Mouse (Mus musculus): ENCODE data around the gene Smpd1. TPM values are rescaled to one million over a fixed set of nuclear protein-coding genes. Genes with fewer than 3 reads are reported as not detected.

Smpd1 gene
- polyA plus RNA-seq, 1 experiment from 2014 or later: 22.8 TPM

GRCm38 (mm10) chr7:105527306-105527937 lies 26.7 kb upstream of the Smpd1 start:
- whole genome bisulfite sequencing (ENCODE audit: insufficient replicate concordance): 34% methylated on average over 1 of the region's 1 CpGs
- no peaks in the 10 kb centered on the region for H3K9me3 ChIP-seq (replicated peaks)
- H3K27ac ChIP-seq: no peak overlapping the region
- H3K36me3 ChIP-seq: no peaks in the 10 kb centered on the region
- H3K4me1 ChIP-seq (replicated peaks): no peaks in the 10 kb centered on the region
- H3K4me2 ChIP-seq: no peak overlapping the region
- H3K9ac ChIP-seq: no peak overlapping the region
- H3K27me3 ChIP-seq: no peaks in the 10 kb centered on the region
- DNase-seq: no peak
- no peak overlapping the region for H3K4me3 ChIP-seq (replicated peaks)
- ATAC-seq (ENCODE audit: low read depth): no peak

GRCm38 (mm10) chr7:105528094-105528493 lies 26.1 kb upstream of the Smpd1 start:
- H3K36me3 ChIP-seq: no peaks in the 10 kb centered on the region
- DNase-seq (no peak), ATAC-seq (ENCODE audit: low read depth) (0 out of 2 replicates have a peak, but pooled peaks have one; percentile 18)
- no peak overlapping the region for H3K9ac ChIP-seq
- no peaks in the 10 kb centered on the region for H3K27me3 ChIP-seq
- 58% methylated on average over 4 of the region's 4 CpGs for WGBS (ENCODE audit: insufficient replicate concordance)
- H3K9me3 ChIP-seq (replicated peaks): no peaks in the 10 kb centered on the region
- no peaks in the 10 kb centered on the region for H3K4me1 ChIP-seq (replicated peaks)
- no peak overlapping the region for H3K4me2 ChIP-seq
- no peak overlapping the region for H3K4me3 ChIP-seq (replicated peaks)
- H3K27ac ChIP-seq: no peak overlapping the region

GRCm38 (mm10) chr7:105534162-105534561 lies 20.0 kb upstream of the Smpd1 start:
- no peak overlapping the region for H3K4me3 ChIP-seq (replicated peaks)
- no peak overlapping the region for H3K4me2 ChIP-seq
- DNase-seq: no peak
- ATAC-seq (ENCODE audit: low read depth): no peak
- no peak overlapping the region for H3K9ac ChIP-seq
- no peaks in the 10 kb centered on the region for H3K36me3 ChIP-seq
- no peaks in the 10 kb centered on the region for H3K27me3 ChIP-seq
- no peak overlapping the region for H3K27ac ChIP-seq
- H3K9me3 ChIP-seq (replicated peaks): no peaks in the 10 kb centered on the region
- H3K4me1 ChIP-seq (replicated peaks): no peaks in the 10 kb centered on the region
- 53% methylated on average over 3 of the region's 3 CpGs for WGBS (ENCODE audit: insufficient replicate concordance)

- Histone ChIP-seq H3K9ac (no peak overlapping the region), H3K9me3 (replicated peaks) (no peaks in the 10 kb centered on the region), H3K27ac (no peak overlapping the region), H3K4me3 (replicated peaks) (no peak overlapping the region), H3K4me2 (no peak overlapping the region), H3K36me3 (no peaks in the 10 kb centered on the region), H3K4me1 (replicated peaks) (no peaks in the 10 kb centered on the region), H3K27me3 (no peaks in the 10 kb centered on the region)
- DNase-seq (no peak), ATAC-seq (ENCODE audit: low read depth) (no peak)
- 51% methylated on average over 8 of the region's 8 CpGs for whole genome bisulfite sequencing (ENCODE audit: insufficient replicate concordance)
Measured at GRCm38 (mm10) chr7:105545986-105546385, 8.2 kb upstream of the Smpd1 start.

GRCm38 (mm10) chr7:105547970-105548369 lies 6.2 kb upstream of the Smpd1 start:
- H3K9ac ChIP-seq: no peak overlapping the region
- no peaks in the 10 kb centered on the region for H3K9me3 ChIP-seq (replicated peaks)
- no peak overlapping the region for H3K4me3 ChIP-seq (replicated peaks)
- H3K27me3 ChIP-seq: no peaks in the 10 kb centered on the region
- ATAC-seq (ENCODE audit: low read depth) (no peak), DNase-seq (no peak)
- H3K27ac ChIP-seq: no peak overlapping the region
- H3K36me3 ChIP-seq: no peaks in the 10 kb centered on the region
- 64% methylated on average over 7 of the region's 7 CpGs for whole genome bisulfite sequencing (ENCODE audit: insufficient replicate concordance)
- no peaks in the 10 kb centered on the region for H3K4me1 ChIP-seq (replicated peaks)
- no peak overlapping the region for H3K4me2 ChIP-seq

- H3K4me3 ChIP-seq (replicated peaks): no peak overlapping the region
- ATAC-seq (ENCODE audit: low read depth) (no peak), DNase-seq (no peak)
- peaks cover 9% of the 10 kb centered on the region for H3K4me1 ChIP-seq (replicated peaks)
- H3K27ac ChIP-seq: no peak overlapping the region
- H3K36me3 ChIP-seq: no peaks in the 10 kb centered on the region
- no peak overlapping the region for H3K9ac ChIP-seq
- H3K27me3 ChIP-seq: no peaks in the 10 kb centered on the region
- 39% methylated on average over 6 of the region's 6 CpGs for WGBS (ENCODE audit: insufficient replicate concordance)
- H3K4me2 ChIP-seq: no peak overlapping the region
- H3K9me3 ChIP-seq (replicated peaks): no peaks in the 10 kb centered on the region
Measured at GRCm38 (mm10) chr7:105549035-105549434, 5.1 kb upstream of the Smpd1 start.

- peak; percentile 3 for ATAC-seq (ENCODE audit: low read depth)
- peak overlapping the region; percentile 61 for H3K27ac ChIP-seq
Measured at GRCm38 (mm10) chr7:105553456-105554211, 526 bp upstream of the Smpd1 start.

GRCm38 (mm10) chr7:105555571-105555970 lies 1.4 kb downstream of the Smpd1 start:
- WGBS (ENCODE audit: insufficient replicate concordance): 75% methylated on average over 10 of the region's 10 CpGs
- DNase-seq (no peak), ATAC-seq (ENCODE audit: low read depth) (no peak)
- H3K9ac ChIP-seq: peak overlapping the region; percentile 87
- H3K4me2 ChIP-seq: peak overlapping the region; percentile 93
- H3K4me3 ChIP-seq (replicated peaks): peak overlapping the region; percentile 68
- H3K4me1 ChIP-seq (replicated peaks): peaks cover 33% of the 10 kb centered on the region
- H3K27ac ChIP-seq: no peak overlapping the region
- no peaks in the 10 kb centered on the region for H3K27me3 ChIP-seq
- H3K36me3 ChIP-seq: peaks cover 27% of the 10 kb centered on the region
- no peaks in the 10 kb centered on the region for H3K9me3 ChIP-seq (replicated peaks)

More at GRCm38 (mm10) chr7:105553456-105554211, 526 bp upstream of the Smpd1 start:
- no peak for DNase-seq
- H3K9ac ChIP-seq: peak overlapping the region; percentile 87
- no peaks in the 10 kb centered on the region for H3K27me3 ChIP-seq
- H3K9me3 ChIP-seq (replicated peaks): no peaks in the 10 kb centered on the region
- peaks cover 24% of the 10 kb centered on the region for H3K36me3 ChIP-seq
- peaks cover 33% of the 10 kb centered on the region for H3K4me1 ChIP-seq (replicated peaks)
- WGBS (ENCODE audit: insufficient replicate concordance): 33% methylated on average over 26 of the region's 27 CpGs
- peak overlapping the region; percentile 68 for H3K4me3 ChIP-seq (replicated peaks)
- H3K4me2 ChIP-seq: peak overlapping the region; percentile 93

- DNase-seq: no peak
- no peaks in the 10 kb centered on the region for H3K27me3 ChIP-seq
- ATAC-seq (ENCODE audit: low read depth): no peak
- H3K9ac ChIP-seq: no peak overlapping the region
- H3K4me1 ChIP-seq (replicated peaks): peaks cover 33% of the 10 kb centered on the region
- H3K4me3 ChIP-seq (replicated peaks): no peak overlapping the region
- no peak overlapping the region for H3K27ac ChIP-seq
- H3K4me2 ChIP-seq: no peak overlapping the region
- no peaks in the 10 kb centered on the region for H3K9me3 ChIP-seq (replicated peaks)
- WGBS (ENCODE audit: insufficient replicate concordance): 83% methylated on average over 8 of the region's 8 CpGs
- H3K36me3 ChIP-seq: peaks cover 27% of the 10 kb centered on the region
Measured at GRCm38 (mm10) chr7:105556406-105556805, 2.2 kb downstream of the Smpd1 start.

- H3K36me3 ChIP-seq: peaks cover 27% of the 10 kb centered on the region
- peaks cover 33% of the 10 kb centered on the region for H3K4me1 ChIP-seq (replicated peaks)
- H3K9ac ChIP-seq: no peak overlapping the region
- no peak overlapping the region for H3K4me2 ChIP-seq
- H3K27ac ChIP-seq: no peak overlapping the region
- H3K27me3 ChIP-seq: no peaks in the 10 kb centered on the region
- DNase-seq (no peak), ATAC-seq (ENCODE audit: low read depth) (no peak)
- H3K4me3 ChIP-seq (replicated peaks): no peak overlapping the region
- WGBS (ENCODE audit: insufficient replicate concordance): 83% methylated on average over 11 of the region's 11 CpGs
- no peaks in the 10 kb centered on the region for H3K9me3 ChIP-seq (replicated peaks)
Measured at GRCm38 (mm10) chr7:105557671-105558070, 3.5 kb downstream of the Smpd1 start.

- no peak for ATAC-seq (ENCODE audit: low read depth)
- DNase-seq: no peak
- no peaks in the 10 kb centered on the region for H3K9me3 ChIP-seq (replicated peaks)
- peaks cover 24% of the 10 kb centered on the region for H3K4me1 ChIP-seq (replicated peaks)
- H3K27me3 ChIP-seq: no peaks in the 10 kb centered on the region
- peaks cover 27% of the 10 kb centered on the region for H3K36me3 ChIP-seq
- H3K4me3 ChIP-seq (replicated peaks): no peak overlapping the region
- no peak overlapping the region for H3K4me2 ChIP-seq
- H3K9ac ChIP-seq: no peak overlapping the region
- WGBS (ENCODE audit: insufficient replicate concordance): 71% methylated on average over 9 of the region's 9 CpGs
- no peak overlapping the region for H3K27ac ChIP-seq
Measured at GRCm38 (mm10) chr7:105559016-105559415, 4.9 kb downstream of the Smpd1 start.

GRCm38 (mm10) chr7:105562317-105562716 lies 8.2 kb downstream of the Smpd1 start:
- Histone ChIP-seq H3K4me2 (no peak overlapping the region), H3K36me3 (peaks cover 16% of the 10 kb centered on the region), H3K4me3 (replicated peaks) (no peak overlapping the region), H3K9ac (no peak overlapping the region), H3K27me3 (no peaks in the 10 kb centered on the region), H3K4me1 (replicated peaks) (no peaks in the 10 kb centered on the region), H3K9me3 (replicated peaks) (no peaks in the 10 kb centered on the region), H3K27ac (no peak overlapping the region)
- DNase-seq: no peak
- 47% methylated on average over 3 of the region's 3 CpGs for WGBS (ENCODE audit: insufficient replicate concordance)
- ATAC-seq (ENCODE audit: low read depth): no peak
